Mouse (Mus musculus) layer of hippocampus, adult 11-12 months (tissue): ENCODE data around the gene Zfp451.
"Not testable (repeated sequence)": the region's sequence is repeated elsewhere in the genome, so short reads cannot be mapped to it uniquely, and the experiment has no call there.

Source experiments
- DNase-seq: peaks from one replicate; pipeline ENCODE4 v3.0.0; 2022; ENCODE audit warnings: low spot score

The Zfp451 gene

GRCm38 (mm10) chr1:33757491-33758041, 56.8 kb downstream of the Zfp451 start, which contains the start of gene Bag2:
TSS of gene Bag2 (minus strand) at chr1:33757795.
- peak; percentile 44 for DNase-seq

- DNase-seq: no peak
These were observed 57.4 kb downstream of the Zfp451 start for GRCm38 (mm10) chr1:33757033-33757413.

- no peak for DNase-seq
These were observed 58.0 kb downstream of the Zfp451 start for GRCm38 (mm10) chr1:33756258-33757032.

- DNase-seq: no peak
These were observed 58.6 kb downstream of the Zfp451 start for GRCm38 (mm10) chr1:33755799-33756198.

GRCm38 (mm10) chr1:33754965-33755735, 59.2 kb downstream of the Zfp451 start:
- DNase-seq: no peak

- no peak for DNase-seq
These were observed 60.3 kb downstream of the Zfp451 start for GRCm38 (mm10) chr1:33754089-33754488.

GRCm38 (mm10) chr1:33751283-33751682, 63.1 kb downstream of the Zfp451 start:
- DNase-seq: peak; percentile 39

- not testable (repeated sequence) for DNase-seq
These were observed 64.7 kb downstream of the Zfp451 start for GRCm38 (mm10) chr1:33749709-33750108.

- no peak for DNase-seq
These were observed 65.3 kb downstream of the Zfp451 start for GRCm38 (mm10) chr1:33749109-33749508.

- no peak for DNase-seq
These were observed 68.5 kb downstream of the Zfp451 start for GRCm38 (mm10) chr1:33745901-33746300.

GRCm38 (mm10) chr1:33744815-33745214, 69.6 kb downstream of the Zfp451 start:
- DNase-seq: not testable (repeated sequence)

- peak; percentile 32 for DNase-seq
These were observed 71.5 kb downstream of the Zfp451 start for GRCm38 (mm10) chr1:33742903-33743302.

GRCm38 (mm10) chr1:33739302-33739701, 75.1 kb downstream of the Zfp451 start:
- peak; percentile 93 for DNase-seq

- no peak for DNase-seq
These were observed 75.6 kb downstream of the Zfp451 start for GRCm38 (mm10) chr1:33738681-33739278.

GRCm38 (mm10) chr1:33738281-33738680, 76.1 kb downstream of the Zfp451 start:
- DNase-seq: no peak

- DNase-seq: no peak
These were observed 80.3 kb downstream of the Zfp451 start for GRCm38 (mm10) chr1:33734001-33734685.

- no peak for DNase-seq
These were observed 81.4 kb downstream of the Zfp451 start for GRCm38 (mm10) chr1:33733044-33733443.

GRCm38 (mm10) chr1:33725086-33725485, 89.3 kb downstream of the Zfp451 start:
- no peak for DNase-seq

- no peak for DNase-seq
These were observed 89.9 kb downstream of the Zfp451 start for GRCm38 (mm10) chr1:33724516-33724915.

- no peak for DNase-seq
These were observed 93.4 kb downstream of the Zfp451 start for GRCm38 (mm10) chr1:33721020-33721419.

- no peak for DNase-seq
These were observed 94.2 kb downstream of the Zfp451 start for GRCm38 (mm10) chr1:33720231-33720630.

- peak; percentile 82 for DNase-seq
These were observed 94.6 kb downstream of the Zfp451 start, which contains the start of gene Rab23 for GRCm38 (mm10) chr1:33719733-33720225. TSS of gene Rab23 (plus strand) at chr1:33719887.
